Mouse (Mus musculus) heart, embryonic 10.5 days (tissue): Measurements from ENCODE around the gene Josd2. TPM values are rescaled to one million over a fixed set of nuclear protein-coding genes. Genes with fewer than 3 reads are reported as not detected.

Source experiments
- DNase-seq: peaks from one replicate; pipeline ENCODE4 v3.0.0-alpha.2; 2017; ENCODE audit warnings: low spot score
- H3K27ac ChIP-seq: fragments of 300-500 bp; sonication (generic); 2 replicates; pipeline ENCODE4 v1.5.1; 2016; ENCODE audit warnings: mild to moderate bottlenecking
- H3K27me3 ChIP-seq: fragments of 300-500 bp; sonication (generic); 2 replicates; pipeline ENCODE4 v1.6.1; 2016; ENCODE audit warnings: mild to moderate bottlenecking; ENCODE audit not compliant: poor library complexity, insufficient read depth, severe bottlenecking
- H3K36me3 ChIP-seq: fragments of 300-500 bp; sonication (generic); 2 replicates; pipeline ENCODE4 v1.6.1; 2016; ENCODE audit warnings: mild to moderate bottlenecking, moderate library complexity
- H3K4me1 ChIP-seq: fragments of 300-500 bp; sonication (generic); 2 replicates; pipeline ENCODE4 v1.6.1; 2016; ENCODE audit warnings: mild to moderate bottlenecking
- H3K4me3 ChIP-seq: fragments of 300-500 bp; sonication (generic); 2 replicates; pipeline ENCODE4 v1.5.1; 2016; ENCODE audit warnings: mild to moderate bottlenecking, moderate library complexity
- H3K9me3 ChIP-seq: fragments of 300-500 bp; sonication (generic); 2 replicates; pipeline ENCODE4 v1.6.1; 2016; ENCODE audit warnings: mild to moderate bottlenecking, moderate library complexity
- WGBS: fragments of 180-500 bp; shearing (Covaris S2); methylation state at CpG from one replicate; pipeline ENCODE4 v1.1.7; 2016; 5-methylcytosine and 5-hydroxymethylcytosine counted together
- polyA plus RNA-seq: library from polyadenylated mRNA; unstranded; fragments of >200 nt; fragmentation: Nextera tagmentation; extraction: Ambion mirVana; gene quantifications from 2 replicates; pipeline ENCODE4 v1.2.1, GENCODE M21; 2016

The Josd2 gene
- polyA plus RNA-seq, 1 experiment from 2014 or later, result 158 TPM

- H3K4me3 ChIP-seq, result peak overlapping the region; percentile 73
Measured at GRCm38 (mm10) chr7:44469677-44470675, 2.2 kb downstream of the Josd2 start.

GRCm38 (mm10) chr7:44470696-44471612 lies 3.2 kb downstream of the Josd2 start:
- peak; percentile 79 for DNase-seq
- H3K36me3 ChIP-seq, result peaks cover 2% of the 10 kb centered on the region; the same call in 1 of the 2 replicates
- no peaks in the 10 kb centered on the region for H3K9me3 ChIP-seq
- H3K27ac ChIP-seq, result peak overlapping the region; percentile 91
- peaks cover 15% of the 10 kb centered on the region for H3K27me3 ChIP-seq
- WGBS, result 68% methylated on average over 16 of the region's 16 CpGs
- H3K4me3 ChIP-seq, result peak overlapping the region; percentile 10; the same call in 1 of the 2 replicates
- peaks cover 86% of the 10 kb centered on the region for H3K4me1 ChIP-seq

More at GRCm38 (mm10) chr7:44469677-44470675, 2.2 kb downstream of the Josd2 start:
- H3K36me3 ChIP-seq, result peaks cover 2% of the 10 kb centered on the region; the same call in 1 of the 2 replicates
- 60% methylated on average over 16 of the region's 16 CpGs for WGBS
- no peaks in the 10 kb centered on the region for H3K9me3 ChIP-seq
- peaks cover 11% of the 10 kb centered on the region; the same call in 1 of the 2 replicates for H3K27me3 ChIP-seq
- peak overlapping the region; percentile 91 for H3K27ac ChIP-seq
- DNase-seq, result peak; percentile 76
- peaks cover 89% of the 10 kb centered on the region for H3K4me1 ChIP-seq

- peaks cover 2% of the 10 kb centered on the region; the same call in 1 of the 2 replicates for H3K36me3 ChIP-seq
- H3K4me3 ChIP-seq, result peak overlapping the region; percentile 64
- H3K9me3 ChIP-seq, result no peaks in the 10 kb centered on the region
- 21% methylated on average over 6 of the region's 6 CpGs for WGBS
- H3K27me3 ChIP-seq, result peaks cover 21% of the 10 kb centered on the region
- peak; percentile 95 for DNase-seq
- peak overlapping the region; percentile 91 for H3K27ac ChIP-seq
- H3K4me1 ChIP-seq, result peaks cover 75% of the 10 kb centered on the region
Measured at GRCm38 (mm10) chr7:44471880-44472557, 4.2 kb downstream of the Josd2 start.

GRCm38 (mm10) chr7:44472558-44472885 lies 4.7 kb downstream of the Josd2 start:
- Histone ChIP-seq H3K4me1 (peaks cover 70% of the 10 kb centered on the region), H3K27ac (peak overlapping the region; percentile 91), H3K36me3 (peaks cover 2% of the 10 kb centered on the region; the same call in 1 of the 2 replicates), H3K27me3 (peaks cover 25% of the 10 kb centered on the region), H3K9me3 (no peaks in the 10 kb centered on the region), H3K4me3 (peak overlapping the region; percentile 64)
- DNase-seq, result no peak
- WGBS, result 4% methylated on average over 1 of the region's 1 CpGs

- H3K4me3 ChIP-seq, result peak overlapping the region; percentile 64
- H3K27ac ChIP-seq, result peak overlapping the region; percentile 91
- 24% methylated on average over 9 of the region's 9 CpGs for WGBS
- peaks cover 29% of the 10 kb centered on the region for H3K27me3 ChIP-seq
- DNase-seq, result peak; percentile 96
- peaks cover 2% of the 10 kb centered on the region; the same call in 1 of the 2 replicates for H3K36me3 ChIP-seq
- H3K4me1 ChIP-seq, result peaks cover 70% of the 10 kb centered on the region
- H3K9me3 ChIP-seq, result no peaks in the 10 kb centered on the region
Measured at GRCm38 (mm10) chr7:44472961-44473646, 5.3 kb downstream of the Josd2 start.

GRCm38 (mm10) chr7:44474419-44474818 lies 6.6 kb downstream of the Josd2 start:
- Histone ChIP-seq H3K4me1 (peaks cover 57% of the 10 kb centered on the region), H3K9me3 (no peaks in the 10 kb centered on the region), H3K27ac (peak overlapping the region; percentile 91), H3K27me3 (peaks cover 38% of the 10 kb centered on the region), H3K36me3 (0 out of 2 replicates have a peak, but pooled peaks cover 2% of the 10 kb centered on the region), H3K4me3 (peak overlapping the region; percentile 64)
- WGBS, result 11% methylated on average over 4 of the region's 4 CpGs
- DNase-seq, result no peak

GRCm38 (mm10) chr7:44475046-44475614 lies 7.3 kb downstream of the Josd2 start:
- no peaks in the 10 kb centered on the region for H3K9me3 ChIP-seq
- DNase-seq, result no peak
- H3K36me3 ChIP-seq, result 0 out of 2 replicates have a peak, but pooled peaks cover 2% of the 10 kb centered on the region
- H3K4me3 ChIP-seq, result peak overlapping the region; percentile 64
- H3K27ac ChIP-seq, result peak overlapping the region; percentile 91
- H3K27me3 ChIP-seq, result peaks cover 43% of the 10 kb centered on the region
- WGBS, result 30% methylated on average over 5 of the region's 5 CpGs
- H3K4me1 ChIP-seq, result peaks cover 57% of the 10 kb centered on the region

GRCm38 (mm10) chr7:44482836-44483435 lies 15.2 kb downstream of the Josd2 start:
- H3K9me3 ChIP-seq, result no peaks in the 10 kb centered on the region
- peaks cover 29% of the 10 kb centered on the region for H3K27me3 ChIP-seq
- peaks cover 36% of the 10 kb centered on the region for H3K4me1 ChIP-seq
- H3K27ac ChIP-seq, result peak overlapping the region; percentile 81
- no peak for DNase-seq
- peak overlapping the region; percentile 49 for H3K4me3 ChIP-seq
- 43% methylated on average over 3 of the region's 3 CpGs for WGBS
- peaks cover 20% of the 10 kb centered on the region for H3K36me3 ChIP-seq

- H3K9me3 ChIP-seq, result no peaks in the 10 kb centered on the region
- DNase-seq, result no peak
- H3K27me3 ChIP-seq, result peaks cover 20% of the 10 kb centered on the region; the same call in 1 of the 2 replicates
- H3K27ac ChIP-seq, result peak overlapping the region; percentile 22; the same call in 1 of the 2 replicates
- H3K4me3 ChIP-seq, result peak overlapping the region; percentile 25
- H3K36me3 ChIP-seq, result peaks cover 25% of the 10 kb centered on the region
- peaks cover 36% of the 10 kb centered on the region for H3K4me1 ChIP-seq
- WGBS, result 89% methylated on average over 1 of the region's 1 CpGs
Measured at GRCm38 (mm10) chr7:44484109-44484508, 16.3 kb downstream of the Josd2 start.

- WGBS, result 25% methylated on average over 5 of the region's 5 CpGs
- no peaks in the 10 kb centered on the region for H3K9me3 ChIP-seq
- H3K4me1 ChIP-seq, result peaks cover 30% of the 10 kb centered on the region
- peaks cover 15% of the 10 kb centered on the region; the same call in 1 of the 2 replicates for H3K27me3 ChIP-seq
- no peak overlapping the region for H3K4me3 ChIP-seq
- peaks cover 33% of the 10 kb centered on the region for H3K36me3 ChIP-seq
- H3K27ac ChIP-seq, result no peak overlapping the region
- DNase-seq, result peak; percentile 90
Measured at GRCm38 (mm10) chr7:44484841-44485571, 17.2 kb downstream of the Josd2 start.
